Mouse (Mus musculus): ENCODE measurements at regions not wholly inside any gene's neighbourhood (a gene's known extent, or its start where the extent isn't known, plus 50 kb on each side); places are given as distances from the start of the nearest gene placed in this dataset.

- no peak for ATAC-seq (ENCODE audit: low FRiP score)
- Histone ChIP-seq H3K9ac (replicated peaks) (no peak overlapping the region), H3K36me3 (no peaks in the 10 kb centered on the region), H3K27ac (replicated peaks) (no peak overlapping the region), H3K4me1 (no peaks in the 10 kb centered on the region), H3K4me3 (replicated peaks) (no peak overlapping the region), H3K27me3 (replicated peaks) (no peaks in the 10 kb centered on the region), H3K4me2 (no peak overlapping the region), H3K9me3 (replicated peaks) (no peaks in the 10 kb centered on the region)
- WGBS: 87% methylated on average over 4 of the region's 4 CpGs
These were observed 250.2 kb upstream of the Fshr start for GRCm38 (mm10) chr17:89450724-89451123.

- ATAC-seq (ENCODE audit: low FRiP score): no peak
- no peak overlapping the region for H3K9ac ChIP-seq (replicated peaks)
- no peak overlapping the region for H3K27ac ChIP-seq (replicated peaks)
- no peaks in the 10 kb centered on the region for H3K36me3 ChIP-seq
- no peaks in the 10 kb centered on the region for H3K4me1 ChIP-seq
- H3K9me3 ChIP-seq (replicated peaks): no peaks in the 10 kb centered on the region
- no peak overlapping the region for H3K4me3 ChIP-seq (replicated peaks)
- H3K27me3 ChIP-seq (replicated peaks): no peaks in the 10 kb centered on the region
- no peak overlapping the region for H3K4me2 ChIP-seq
These were observed 248.9 kb upstream of the Fshr start for GRCm38 (mm10) chr17:89449391-89449790.

- Histone ChIP-seq H3K9ac (replicated peaks) (no peak overlapping the region), H3K27ac (replicated peaks) (no peak overlapping the region), H3K4me1 (no peaks in the 10 kb centered on the region), H3K27me3 (replicated peaks) (no peaks in the 10 kb centered on the region), H3K4me2 (no peak overlapping the region), H3K4me3 (replicated peaks) (no peak overlapping the region), H3K36me3 (no peaks in the 10 kb centered on the region), H3K9me3 (replicated peaks) (no peaks in the 10 kb centered on the region)
- WGBS: 86% methylated on average over 4 of the region's 4 CpGs
- ATAC-seq (ENCODE audit: low FRiP score): no peak
These were observed 233.8 kb upstream of the Fshr start for GRCm38 (mm10) chr17:89434288-89434687.

GRCm38 (mm10) chr17:89410026-89410425, 209.6 kb upstream of the Fshr start:
- Histone ChIP-seq H3K36me3 (no peaks in the 10 kb centered on the region), H3K9ac (replicated peaks) (no peak overlapping the region), H3K4me1 (no peaks in the 10 kb centered on the region), H3K4me3 (replicated peaks) (no peak overlapping the region), H3K27me3 (replicated peaks) (no peaks in the 10 kb centered on the region), H3K9me3 (replicated peaks) (no peaks in the 10 kb centered on the region), H3K27ac (replicated peaks) (no peak overlapping the region), H3K4me2 (no peak overlapping the region)
- no peak for ATAC-seq (ENCODE audit: low FRiP score)
- 89% methylated on average over 1 of the region's 1 CpGs for WGBS

GRCm38 (mm10) chr17:89405589-89405988, 205.1 kb upstream of the Fshr start:
- H3K9me3 ChIP-seq (replicated peaks): no peaks in the 10 kb centered on the region

GRCm38 (mm10) chr17:89357241-89357640, 156.8 kb upstream of the Fshr start:
- no peaks in the 10 kb centered on the region for H3K27me3 ChIP-seq (replicated peaks)
- H3K4me1 ChIP-seq: no peaks in the 10 kb centered on the region
- ATAC-seq (ENCODE audit: low FRiP score): no peak
- H3K9me3 ChIP-seq (replicated peaks): no peaks in the 10 kb centered on the region
- no peak overlapping the region for H3K4me2 ChIP-seq
- no peaks in the 10 kb centered on the region for H3K36me3 ChIP-seq
- no peak overlapping the region for H3K9ac ChIP-seq (replicated peaks)
- H3K4me3 ChIP-seq (replicated peaks): no peak overlapping the region
- no peak overlapping the region for H3K27ac ChIP-seq (replicated peaks)

More at GRCm38 (mm10) chr17:89405589-89405988, 205.1 kb upstream of the Fshr start:
- Histone ChIP-seq H3K4me3 (replicated peaks) (no peak overlapping the region), H3K36me3 (no peaks in the 10 kb centered on the region), H3K4me1 (no peaks in the 10 kb centered on the region), H3K4me2 (no peak overlapping the region), H3K9ac (replicated peaks) (no peak overlapping the region), H3K27ac (replicated peaks) (no peak overlapping the region), H3K27me3 (replicated peaks) (no peaks in the 10 kb centered on the region)
- no peak for ATAC-seq (ENCODE audit: low FRiP score)
- WGBS: 59% methylated on average over 2 of the region's 2 CpGs

- ATAC-seq (ENCODE audit: low FRiP score): peak; percentile 50
- Histone ChIP-seq H3K36me3 (no peaks in the 10 kb centered on the region), H3K4me1 (peaks cover 12% of the 10 kb centered on the region), H3K9ac (replicated peaks) (no peak overlapping the region), H3K4me2 (no peak overlapping the region), H3K9me3 (replicated peaks) (no peaks in the 10 kb centered on the region), H3K27me3 (replicated peaks) (no peaks in the 10 kb centered on the region), H3K27ac (replicated peaks) (no peak overlapping the region), H3K4me3 (replicated peaks) (no peak overlapping the region)
- 42% methylated on average over 8 of the region's 8 CpGs for WGBS
These were observed 140.2 kb upstream of the Fshr start for GRCm38 (mm10) chr17:89340497-89341205.

- Histone ChIP-seq H3K4me3 (replicated peaks) (no peak overlapping the region), H3K9ac (replicated peaks) (no peak overlapping the region), H3K9me3 (replicated peaks) (no peaks in the 10 kb centered on the region), H3K27ac (replicated peaks) (no peak overlapping the region), H3K4me1 (no peaks in the 10 kb centered on the region), H3K4me2 (no peak overlapping the region), H3K27me3 (replicated peaks) (no peaks in the 10 kb centered on the region), H3K36me3 (no peaks in the 10 kb centered on the region)
- 62% methylated on average over 2 of the region's 2 CpGs for WGBS
- no peak for ATAC-seq (ENCODE audit: low FRiP score)
These were observed 119.3 kb upstream of the Fshr start for GRCm38 (mm10) chr17:89319602-89320288.

- 92% methylated on average over 1 of the region's 1 CpGs for WGBS
- H3K27me3 ChIP-seq (replicated peaks): no peaks in the 10 kb centered on the region
- no peak for ATAC-seq (ENCODE audit: low FRiP score)
- no peak overlapping the region for H3K9ac ChIP-seq (replicated peaks)
- no peak overlapping the region for H3K4me2 ChIP-seq
- no peak overlapping the region for H3K27ac ChIP-seq (replicated peaks)
- no peaks in the 10 kb centered on the region for H3K9me3 ChIP-seq (replicated peaks)
- H3K36me3 ChIP-seq: no peaks in the 10 kb centered on the region
- no peaks in the 10 kb centered on the region for H3K4me1 ChIP-seq
- H3K4me3 ChIP-seq (replicated peaks): no peak overlapping the region
These were observed 117.9 kb upstream of the Fshr start for GRCm38 (mm10) chr17:89318356-89318755.

GRCm38 (mm10) chr17:89311133-89311532, 110.7 kb upstream of the Fshr start:
- Histone ChIP-seq H3K4me3 (replicated peaks) (no peak overlapping the region), H3K9ac (replicated peaks) (no peak overlapping the region), H3K27me3 (replicated peaks) (no peaks in the 10 kb centered on the region), H3K27ac (replicated peaks) (no peak overlapping the region), H3K4me2 (no peak overlapping the region), H3K9me3 (replicated peaks) (no peaks in the 10 kb centered on the region), H3K4me1 (no peaks in the 10 kb centered on the region), H3K36me3 (no peaks in the 10 kb centered on the region)
- 90% methylated on average over 12 of the region's 12 CpGs for WGBS
- no peak for ATAC-seq (ENCODE audit: low FRiP score)

- H3K27ac ChIP-seq (replicated peaks): no peak overlapping the region
- WGBS: 82% methylated on average over 4 of the region's 4 CpGs
These were observed 100.8 kb upstream of the Fshr start for GRCm38 (mm10) chr17:89301325-89301724.

GRCm38 (mm10) chr17:89297277-89298002, 97.0 kb upstream of the Fshr start:
- ATAC-seq (ENCODE audit: low FRiP score): peak; percentile 28; the same call in 1 of the 2 replicates

More at GRCm38 (mm10) chr17:89301325-89301724, 100.8 kb upstream of the Fshr start:
- no peak overlapping the region for H3K4me2 ChIP-seq
- peaks cover 6% of the 10 kb centered on the region; the same call in 1 of the 2 replicates for H3K4me1 ChIP-seq
- no peaks in the 10 kb centered on the region for H3K9me3 ChIP-seq (replicated peaks)
- no peak overlapping the region for H3K4me3 ChIP-seq (replicated peaks)
- H3K27me3 ChIP-seq (replicated peaks): no peaks in the 10 kb centered on the region
- no peaks in the 10 kb centered on the region for H3K36me3 ChIP-seq
- H3K9ac ChIP-seq (replicated peaks): no peak overlapping the region
- ATAC-seq (ENCODE audit: low FRiP score): no peak

More at GRCm38 (mm10) chr17:89297277-89298002, 97.0 kb upstream of the Fshr start:
- H3K9ac ChIP-seq (replicated peaks): no peak overlapping the region
- no peak overlapping the region; the same call in 1 of the 2 replicates for H3K27ac ChIP-seq (replicated peaks)
- peaks cover 6% of the 10 kb centered on the region; the same call in 1 of the 2 replicates for H3K4me1 ChIP-seq
- WGBS: 16% methylated on average over 4 of the region's 4 CpGs
- H3K4me3 ChIP-seq (replicated peaks): no peak overlapping the region
- H3K27me3 ChIP-seq (replicated peaks): no peaks in the 10 kb centered on the region
- no peaks in the 10 kb centered on the region for H3K9me3 ChIP-seq (replicated peaks)
- no peak overlapping the region for H3K4me2 ChIP-seq
- no peaks in the 10 kb centered on the region for H3K36me3 ChIP-seq
